Mouse (Mus musculus): ENCODE data around the gene Rab21. TPM values are rescaled to one million over a fixed set of nuclear protein-coding genes. Genes with fewer than 3 reads are reported as not detected.

Gene Rab21
- polyA plus RNA-seq, 1 experiment from 2014 or later, result 6.6 TPM

GRCm38 (mm10) chr10:115284170-115284569 is 31.2 kb downstream of the Rab21 start:
- peaks cover 2% of the 10 kb centered on the region; the same call in 1 of the 2 replicates for H3K36me3 ChIP-seq (ENCODE audit: control insufficient read depth, insufficient read depth, low read length)
- ATAC-seq (ENCODE audit: insufficient number of reproducible peaks, low FRiP score, low TSS enrichment, low read depth) (no peak), DNase-seq (ENCODE audit: low spot score) (no peak)
- H3K9ac ChIP-seq (ENCODE audit: low read length), result no peak overlapping the region
- WGBS, result 76% methylated on average over 10 of the region's 10 CpGs
- H3K27me3 ChIP-seq (ENCODE audit: control insufficient read depth, insufficient read depth, low read length), result no peaks in the 10 kb centered on the region
- no peaks in the 10 kb centered on the region for H3K4me1 ChIP-seq (ENCODE audit: control insufficient read depth, insufficient read depth, low read length)
- H3K27ac ChIP-seq (replicated peaks; ENCODE audit: low read depth, low read length), result no peak overlapping the region
- no peak overlapping the region for H3K4me3 ChIP-seq (ENCODE audit: low read depth, low read length)
- no peak overlapping the region for H3K4me2 ChIP-seq (ENCODE audit: low read depth, severe bottlenecking)
- H3K9me3 ChIP-seq (ENCODE audit: control insufficient read depth, low read length), result no peaks in the 10 kb centered on the region

DNA sequence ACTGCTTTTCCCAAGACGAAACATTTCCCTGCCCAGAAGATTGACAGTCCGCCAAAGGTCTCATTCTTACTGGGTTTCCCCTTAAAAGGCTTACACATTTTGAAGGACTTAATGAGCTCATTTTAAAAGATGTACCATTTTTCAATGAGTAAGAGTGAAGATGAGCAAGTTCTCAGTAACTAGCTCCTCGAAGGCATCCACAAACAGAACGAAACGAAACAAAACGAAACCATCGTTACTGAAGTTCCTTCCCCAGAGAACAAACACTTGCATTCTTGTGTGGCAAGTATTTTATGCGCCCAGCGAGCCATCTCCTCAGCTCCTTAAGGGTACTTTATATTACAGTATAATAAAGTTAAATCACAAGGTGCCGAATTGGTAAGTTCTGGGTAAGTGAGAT is 34.0 kb downstream of the Rab21 start:
- Histone ChIP-seq H3K4me3 (ENCODE audit: low read depth, low read length) (no peak overlapping the region), H3K4me2 (ENCODE audit: low read depth, severe bottlenecking) (no peak overlapping the region), H3K4me1 (ENCODE audit: control insufficient read depth, insufficient read depth, low read length) (no peaks in the 10 kb centered on the region), H3K9me3 (ENCODE audit: control insufficient read depth, low read length) (no peaks in the 10 kb centered on the region), H3K9ac (ENCODE audit: low read length) (no peak overlapping the region), H3K36me3 (ENCODE audit: control insufficient read depth, insufficient read depth, low read length) (no peaks in the 10 kb centered on the region), H3K27ac (replicated peaks; ENCODE audit: low read depth, low read length) (no peak overlapping the region), H3K27me3 (ENCODE audit: control insufficient read depth, insufficient read depth, low read length) (no peaks in the 10 kb centered on the region)
- ATAC-seq (ENCODE audit: insufficient number of reproducible peaks, low FRiP score, low TSS enrichment, low read depth) (no peak), DNase-seq (ENCODE audit: low spot score) (no peak)
- WGBS, result 91% methylated on average over 10 of the region's 10 CpGs

- no peaks in the 10 kb centered on the region for H3K36me3 ChIP-seq (ENCODE audit: control insufficient read depth, insufficient read depth, low read length)
- no peak overlapping the region for H3K4me3 ChIP-seq (ENCODE audit: low read depth, low read length)
- H3K4me2 ChIP-seq (ENCODE audit: low read depth, severe bottlenecking), result no peak overlapping the region
- H3K27ac ChIP-seq (replicated peaks; ENCODE audit: low read depth, low read length), result no peak overlapping the region
- H3K9ac ChIP-seq (ENCODE audit: low read length), result no peak overlapping the region
- ATAC-seq (ENCODE audit: insufficient number of reproducible peaks, low FRiP score, low TSS enrichment, low read depth) (no peak), DNase-seq (ENCODE audit: low spot score) (no peak)
- no peaks in the 10 kb centered on the region for H3K9me3 ChIP-seq (ENCODE audit: control insufficient read depth, low read length)
- WGBS, result 64% methylated on average over 5 of the region's 5 CpGs
- H3K27me3 ChIP-seq (ENCODE audit: control insufficient read depth, insufficient read depth, low read length), result no peaks in the 10 kb centered on the region
- H3K4me1 ChIP-seq (ENCODE audit: control insufficient read depth, insufficient read depth, low read length), result no peaks in the 10 kb centered on the region
Observed at GRCm38 (mm10) chr10:115271649-115272048, 43.7 kb downstream of the Rab21 start.

GRCm38 (mm10) chr10:115270612-115271390 is 44.6 kb downstream of the Rab21 start:
- H3K36me3 ChIP-seq (ENCODE audit: control insufficient read depth, insufficient read depth, low read length), result no peaks in the 10 kb centered on the region
- H3K4me2 ChIP-seq (ENCODE audit: low read depth, severe bottlenecking), result no peak overlapping the region
- H3K9me3 ChIP-seq (ENCODE audit: control insufficient read depth, low read length), result no peaks in the 10 kb centered on the region
- H3K4me1 ChIP-seq (ENCODE audit: control insufficient read depth, insufficient read depth, low read length), result no peaks in the 10 kb centered on the region
- DNase-seq (ENCODE audit: low spot score) (no peak), ATAC-seq (ENCODE audit: insufficient number of reproducible peaks, low FRiP score, low TSS enrichment, low read depth) (no peak)
- no peak overlapping the region for H3K4me3 ChIP-seq (ENCODE audit: low read depth, low read length)
- no peak overlapping the region for H3K9ac ChIP-seq (ENCODE audit: low read length)
- no peaks in the 10 kb centered on the region for H3K27me3 ChIP-seq (ENCODE audit: control insufficient read depth, insufficient read depth, low read length)
- H3K27ac ChIP-seq (replicated peaks; ENCODE audit: low read depth, low read length), result no peak overlapping the region
- 90% methylated on average over 12 of the region's 12 CpGs for WGBS

GRCm38 (mm10) chr10:115262926-115263562 is 52.4 kb downstream of the Rab21 start:
- H3K9me3 ChIP-seq (ENCODE audit: control insufficient read depth, low read length), result no peaks in the 10 kb centered on the region; the same call in 1 of the 2 replicates
- no peaks in the 10 kb centered on the region for H3K4me1 ChIP-seq (ENCODE audit: control insufficient read depth, insufficient read depth, low read length)
- DNase-seq (ENCODE audit: low spot score) (no peak), ATAC-seq (ENCODE audit: insufficient number of reproducible peaks, low FRiP score, low TSS enrichment, low read depth) (no peak)
- H3K36me3 ChIP-seq (ENCODE audit: control insufficient read depth, insufficient read depth, low read length), result no peaks in the 10 kb centered on the region
- H3K27ac ChIP-seq (replicated peaks; ENCODE audit: low read depth, low read length), result no peak overlapping the region
- 75% methylated on average over 5 of the region's 5 CpGs for WGBS
- H3K27me3 ChIP-seq (ENCODE audit: control insufficient read depth, insufficient read depth, low read length), result no peaks in the 10 kb centered on the region
- no peak overlapping the region for H3K4me2 ChIP-seq (ENCODE audit: low read depth, severe bottlenecking)
- no peak overlapping the region for H3K4me3 ChIP-seq (ENCODE audit: low read depth, low read length)
- no peak overlapping the region for H3K9ac ChIP-seq (ENCODE audit: low read length)

- no peaks in the 10 kb centered on the region for H3K4me1 ChIP-seq (ENCODE audit: control insufficient read depth, insufficient read depth, low read length)
- no peaks in the 10 kb centered on the region for H3K36me3 ChIP-seq (ENCODE audit: control insufficient read depth, insufficient read depth, low read length)
- no peaks in the 10 kb centered on the region; the same call in 1 of the 2 replicates for H3K9me3 ChIP-seq (ENCODE audit: control insufficient read depth, low read length)
- H3K4me3 ChIP-seq (ENCODE audit: low read depth, low read length), result no peak overlapping the region
- no peaks in the 10 kb centered on the region for H3K27me3 ChIP-seq (ENCODE audit: control insufficient read depth, insufficient read depth, low read length)
- H3K4me2 ChIP-seq (ENCODE audit: low read depth, severe bottlenecking), result no peak overlapping the region
- H3K27ac ChIP-seq (replicated peaks; ENCODE audit: low read depth, low read length), result no peak overlapping the region
- ATAC-seq (ENCODE audit: insufficient number of reproducible peaks, low FRiP score, low TSS enrichment, low read depth) (no peak), DNase-seq (ENCODE audit: low spot score) (no peak)
- no peak overlapping the region for H3K9ac ChIP-seq (ENCODE audit: low read length)
- 89% methylated on average over 2 of the region's 2 CpGs for WGBS
Observed at GRCm38 (mm10) chr10:115262261-115262660, 53.1 kb downstream of the Rab21 start.

DNA sequence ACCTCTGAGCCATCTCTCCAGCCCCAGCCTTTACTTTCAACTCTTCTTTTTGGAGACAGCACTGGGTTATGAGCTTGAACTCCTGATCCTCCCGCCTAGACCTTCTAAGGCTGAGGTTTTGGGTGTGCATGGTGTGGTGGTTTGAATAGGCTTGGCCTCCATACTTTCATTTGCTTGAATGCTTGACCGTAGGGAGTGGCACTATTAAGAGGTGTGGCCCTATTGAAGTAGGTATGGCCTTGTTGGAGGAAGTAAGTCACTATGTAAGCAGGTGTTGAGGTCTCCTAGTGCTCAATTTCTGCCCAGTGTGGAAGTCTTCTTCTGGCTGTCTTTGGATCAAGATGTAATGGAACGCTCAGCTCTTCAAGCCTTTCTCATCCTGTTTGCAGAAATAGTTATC is 54.0 kb downstream of the Rab21 start:
- Histone ChIP-seq H3K4me3 (ENCODE audit: low read depth, low read length) (no peak overlapping the region), H3K9ac (ENCODE audit: low read length) (no peak overlapping the region), H3K27me3 (ENCODE audit: control insufficient read depth, insufficient read depth, low read length) (no peaks in the 10 kb centered on the region), H3K36me3 (ENCODE audit: control insufficient read depth, insufficient read depth, low read length) (no peaks in the 10 kb centered on the region), H3K4me1 (ENCODE audit: control insufficient read depth, insufficient read depth, low read length) (no peaks in the 10 kb centered on the region), H3K4me2 (ENCODE audit: low read depth, severe bottlenecking) (no peak overlapping the region), H3K27ac (replicated peaks; ENCODE audit: low read depth, low read length) (no peak overlapping the region), H3K9me3 (ENCODE audit: control insufficient read depth, low read length) (no peaks in the 10 kb centered on the region; the same call in 1 of the 2 replicates)
- DNase-seq (ENCODE audit: low spot score), result no peak
- 85% methylated on average over 3 of the region's 3 CpGs for WGBS
- no peak for ATAC-seq (ENCODE audit: insufficient number of reproducible peaks, low FRiP score, low TSS enrichment, low read depth)

DNA sequence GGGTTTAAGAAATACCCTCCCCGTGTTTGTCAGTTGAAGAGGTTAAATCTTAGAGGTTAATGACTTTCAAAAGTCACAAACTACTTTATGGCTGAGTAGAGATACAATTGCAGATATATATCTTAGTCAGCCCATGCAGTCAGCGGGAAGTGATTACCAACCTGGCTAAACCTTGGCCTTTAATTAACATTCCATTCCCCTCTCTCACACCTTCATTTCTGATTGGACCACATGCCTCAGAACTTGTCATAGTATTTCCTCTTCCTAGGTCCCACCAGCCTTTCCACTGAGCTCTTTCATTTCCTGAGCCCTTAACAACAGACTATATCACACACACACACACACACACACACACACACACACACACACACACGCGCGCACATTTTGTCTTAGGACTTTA is 59.2 kb downstream of the Rab21 start:
- H3K4me1 ChIP-seq (ENCODE audit: control insufficient read depth, insufficient read depth, low read length), result no peaks in the 10 kb centered on the region
- no peak overlapping the region for H3K27ac ChIP-seq (replicated peaks; ENCODE audit: low read depth, low read length)

More for the DNA sequence above, 59.2 kb downstream of the Rab21 start:
- DNase-seq (ENCODE audit: low spot score) (no peak), ATAC-seq (ENCODE audit: insufficient number of reproducible peaks, low FRiP score, low TSS enrichment, low read depth) (no peak)
- H3K36me3 ChIP-seq (ENCODE audit: control insufficient read depth, insufficient read depth, low read length), result no peaks in the 10 kb centered on the region
- no peaks in the 10 kb centered on the region; the same call in 1 of the 2 replicates for H3K9me3 ChIP-seq (ENCODE audit: control insufficient read depth, low read length)
- 73% methylated on average over 5 of the region's 5 CpGs for WGBS
- H3K9ac ChIP-seq (ENCODE audit: low read length), result no peak overlapping the region
- no peak overlapping the region for H3K4me3 ChIP-seq (ENCODE audit: low read depth, low read length)
- no peak overlapping the region for H3K4me2 ChIP-seq (ENCODE audit: low read depth, severe bottlenecking)
- H3K27me3 ChIP-seq (ENCODE audit: control insufficient read depth, insufficient read depth, low read length), result no peaks in the 10 kb centered on the region

Data from limb, embryonic 11.5 days (tissue).